Mouse (Mus musculus) heart, adult 8-10 months (tissue): ENCODE measurements around the gene Hnrnpu. TPM values are rescaled to one million over a fixed set of nuclear protein-coding genes. Genes with fewer than 3 reads are reported as not detected.
"Not testable (repeated sequence)": the region's sequence is repeated elsewhere in the genome, so short reads cannot be mapped to it uniquely, and the experiment has no call there.

ENCODE experiments used
- DNase-seq: peaks from one replicate; pipeline ENCODE4 v3.0.0; 2022; ENCODE audit warnings: low spot score
- microRNA-seq: library from miRNA; unstranded; fragments of <30 nt; microRNA quantifications from one replicate; pipeline ENCODE4 v1.2.0, GENCODE M21; 2022
- total RNA-seq, 4 experiments: library from RNA; stranded (reverse); gene quantifications; 2 replicates each; pipeline ENCODE4 v1.2.4; 2022

Gene Hnrnpu
- total RNA-seq, 4 experiments from 2014 or later: 147 to 166 (median 155) TPM

DNA sequence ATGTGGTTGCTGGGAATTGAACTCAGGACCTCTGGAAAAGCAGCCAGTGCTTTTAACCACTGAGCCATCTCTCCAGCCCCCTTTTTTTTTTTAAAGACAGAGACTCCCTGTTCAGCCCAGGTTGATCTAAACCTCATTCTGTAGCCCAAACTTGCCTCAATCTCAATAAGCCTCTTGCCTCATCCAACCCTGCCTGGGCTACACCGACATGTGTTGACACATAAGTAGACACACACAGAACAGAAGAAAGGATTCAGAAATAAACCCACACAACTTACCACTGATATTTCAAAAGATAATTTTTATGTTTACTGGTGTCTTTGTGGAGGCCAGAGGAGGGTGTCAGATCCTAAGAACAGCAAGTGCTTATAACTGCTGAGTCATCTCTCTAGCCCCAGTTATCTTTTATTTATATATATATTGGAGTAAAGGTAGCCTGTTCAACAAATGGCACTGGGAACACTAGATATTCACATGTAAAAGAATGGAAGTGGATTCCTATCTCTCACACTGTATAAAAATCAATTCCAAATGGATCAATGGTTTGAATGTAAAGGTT is 24.5 kb downstream of the Hnrnpu start:
- DNase-seq: no peak

DNA sequence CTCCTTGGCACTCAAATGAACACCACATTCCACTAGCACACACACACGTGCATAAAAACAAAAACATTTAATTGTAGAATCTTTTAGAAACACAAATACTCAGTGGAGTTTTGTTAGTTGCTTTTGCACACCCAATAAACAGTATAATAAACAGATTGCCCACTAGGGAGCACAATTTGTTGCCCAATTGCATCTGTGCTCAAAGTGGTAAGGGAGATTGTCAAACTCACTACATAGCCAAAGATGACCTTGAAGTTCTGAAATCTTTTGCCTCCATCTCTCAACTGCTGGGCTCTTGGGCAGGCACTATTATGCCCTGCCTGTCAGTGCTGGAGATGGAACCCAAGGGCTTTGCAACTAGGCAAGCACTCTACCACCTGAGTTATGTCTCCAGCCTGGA is 27.5 kb downstream of the Hnrnpu start:
- DNase-seq: no peak

- no peak for DNase-seq
Measured at GRCm38 (mm10) chr1:178309487-178309886, 28.1 kb downstream of the Hnrnpu start.

GRCm38 (mm10) chr1:178303425-178303824 is 34.2 kb downstream of the Hnrnpu start:
- peak; percentile 68 for DNase-seq

GRCm38 (mm10) chr1:178301261-178301660 is 36.3 kb downstream of the Hnrnpu start:
- DNase-seq: not testable (repeated sequence)

DNA sequence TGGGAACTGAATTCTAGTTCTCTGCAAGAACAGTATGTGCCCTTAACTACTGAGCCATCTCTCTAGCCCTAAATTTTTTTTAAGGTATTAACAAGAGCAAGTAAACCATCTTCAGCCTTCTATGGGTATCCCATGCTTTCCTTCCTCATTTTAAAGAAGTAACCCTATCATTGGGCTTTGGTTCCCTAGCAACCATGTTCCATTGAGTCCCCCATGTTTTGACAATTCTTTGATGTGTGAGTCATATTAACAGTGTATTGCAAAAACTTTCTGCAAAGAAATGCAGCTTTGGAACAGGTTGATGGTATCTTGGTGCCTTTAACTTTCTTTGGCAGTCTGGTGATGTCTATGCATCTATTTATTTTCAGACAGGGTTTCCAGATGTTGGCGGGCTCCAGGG is 43.5 kb downstream of the Hnrnpu start:
- no peak for DNase-seq

DNA sequence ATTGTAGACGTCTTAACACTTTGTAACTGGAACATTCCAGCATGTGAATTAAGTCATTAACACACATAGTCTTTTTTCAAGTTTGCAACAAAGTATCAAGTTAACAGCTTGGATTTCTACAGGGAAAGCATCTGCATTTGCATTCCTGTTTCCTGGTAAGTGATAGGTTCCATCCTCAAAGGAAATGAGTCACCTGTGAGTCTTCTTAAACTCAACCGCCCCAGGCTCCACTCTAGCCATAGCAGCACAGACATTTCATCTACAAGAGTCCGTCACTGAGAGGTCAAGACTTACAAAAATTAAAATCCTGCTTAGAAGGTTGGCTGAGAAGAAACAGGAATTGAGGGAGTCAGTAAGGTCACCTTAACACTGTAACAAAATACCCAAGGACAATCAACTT is 45.9 kb downstream of the Hnrnpu start:
- DNase-seq: no peak

- no peak for DNase-seq
Measured at GRCm38 (mm10) chr1:178287601-178288176, 49.9 kb downstream of the Hnrnpu start.

- no peak for DNase-seq
Measured at GRCm38 (mm10) chr1:178283946-178284720, 53.5 kb downstream of the Hnrnpu start.

GRCm38 (mm10) chr1:178283314-178283713 is 54.3 kb downstream of the Hnrnpu start:
- not testable (repeated sequence) for DNase-seq

DNA sequence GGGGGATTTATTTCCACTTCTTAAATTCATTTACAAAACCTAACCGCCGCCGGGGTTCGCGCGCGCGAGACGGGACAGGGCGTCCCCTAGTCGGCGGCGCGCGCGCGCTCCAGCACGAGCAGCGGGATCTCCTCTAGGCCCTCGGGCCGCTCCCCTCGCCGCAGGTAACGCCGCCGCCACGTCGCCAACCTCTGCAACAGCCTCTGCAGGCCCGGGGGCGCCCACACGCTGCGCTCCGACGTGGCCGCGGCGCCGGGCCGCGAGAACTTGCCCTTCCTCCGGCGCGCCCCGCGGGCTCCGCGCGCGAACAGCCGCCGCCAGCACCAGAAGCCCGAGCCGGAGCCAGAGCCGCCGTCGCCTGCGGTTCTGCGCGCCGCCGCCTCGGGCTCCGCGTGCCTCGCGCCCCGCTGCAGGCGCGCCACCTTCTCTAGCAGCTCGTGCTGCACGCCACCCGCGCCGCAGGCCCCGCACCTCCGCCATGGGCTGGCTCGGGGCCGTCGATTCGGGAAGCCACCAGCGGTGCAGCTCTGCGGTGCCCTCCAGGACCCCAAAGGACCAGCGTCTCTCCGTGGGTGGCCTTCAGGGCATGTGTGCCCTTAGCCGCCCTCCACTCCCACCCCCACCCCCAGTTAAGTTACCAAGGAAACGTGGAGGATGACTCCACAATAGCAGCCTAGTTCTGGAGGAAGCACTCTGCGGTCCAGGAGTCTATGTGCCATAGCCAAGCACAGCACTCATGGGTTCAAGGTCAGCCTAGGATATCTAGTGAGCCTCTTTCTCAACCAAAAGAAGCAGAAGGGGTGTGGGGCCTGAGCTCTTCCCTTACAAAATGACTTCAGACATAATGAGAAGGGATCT is 61.3 kb downstream of the Hnrnpu start:
- DNase-seq: no peak

DNA sequence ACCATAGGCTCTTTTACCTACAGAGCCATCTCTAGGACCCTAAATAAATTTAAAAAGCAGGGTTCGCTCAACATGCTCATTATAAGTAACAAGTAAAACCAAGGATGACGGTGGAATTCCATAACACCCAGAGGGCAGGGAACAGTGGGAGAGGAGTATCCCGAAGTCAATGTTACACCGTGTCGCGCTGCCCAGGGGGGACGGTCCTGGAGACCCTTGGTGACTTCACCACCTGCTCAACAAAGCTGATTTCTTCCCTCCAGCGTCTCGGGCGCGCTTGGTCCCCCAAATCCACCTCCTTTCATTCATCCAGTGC is 61.9 kb downstream of the Hnrnpu start:
- no peak for DNase-seq

- DNase-seq: no peak
Measured at GRCm38 (mm10) chr1:178275174-178275730, 62.3 kb downstream of the Hnrnpu start.

Small RNA genes lying within 50 kb of the gene (microRNA-seq; reads per million reads assigned to microRNA genes)
- not detected for gene Gm27458

Other genes with a start within 250 kb of the Hnrnpu start
- gene Desi2, start 150.4 kb downstream of the Hnrnpu start, total RNA-seq: 10 to 100 TPM; 13.4 to 17.3 (median 16.6) TPM
- 100 to 1,000 TPM in 2 of 4 experiments, 10 to 100 TPM in 2; 90.6 to 125 (median 103) TPM for gene Cox20, start 18.7 kb downstream of the Hnrnpu start, total RNA-seq
- 100 to 1,000 TPM; 103 to 117 (median 111) TPM for gene Efcab2, start 68.3 kb upstream of the Hnrnpu start, total RNA-seq
- 1 to 10 TPM; 2.7 to 5.7 (median 4.1) TPM for gene Kif26b, start 191.3 kb upstream of the Hnrnpu start, total RNA-seq